Mouse (Mus musculus) erythroblast, embryonic 14.5 days (primary cell): ENCODE results near the gene Btbd2.

Experiments used
- GATA1 ChIP-seq: IDR thresholded peaks from 2 replicates; pipeline ENCODE4 v1.6.1; 2012; ENCODE audit warnings: low read length, inconsistent platforms, mixed read lengths
- TAL1 ChIP-seq: IDR thresholded peaks from 3 replicates; pipeline ENCODE4 v1.6.1; 2012; ENCODE audit warnings: low read length, inconsistent platforms, mixed read lengths

DNA sequence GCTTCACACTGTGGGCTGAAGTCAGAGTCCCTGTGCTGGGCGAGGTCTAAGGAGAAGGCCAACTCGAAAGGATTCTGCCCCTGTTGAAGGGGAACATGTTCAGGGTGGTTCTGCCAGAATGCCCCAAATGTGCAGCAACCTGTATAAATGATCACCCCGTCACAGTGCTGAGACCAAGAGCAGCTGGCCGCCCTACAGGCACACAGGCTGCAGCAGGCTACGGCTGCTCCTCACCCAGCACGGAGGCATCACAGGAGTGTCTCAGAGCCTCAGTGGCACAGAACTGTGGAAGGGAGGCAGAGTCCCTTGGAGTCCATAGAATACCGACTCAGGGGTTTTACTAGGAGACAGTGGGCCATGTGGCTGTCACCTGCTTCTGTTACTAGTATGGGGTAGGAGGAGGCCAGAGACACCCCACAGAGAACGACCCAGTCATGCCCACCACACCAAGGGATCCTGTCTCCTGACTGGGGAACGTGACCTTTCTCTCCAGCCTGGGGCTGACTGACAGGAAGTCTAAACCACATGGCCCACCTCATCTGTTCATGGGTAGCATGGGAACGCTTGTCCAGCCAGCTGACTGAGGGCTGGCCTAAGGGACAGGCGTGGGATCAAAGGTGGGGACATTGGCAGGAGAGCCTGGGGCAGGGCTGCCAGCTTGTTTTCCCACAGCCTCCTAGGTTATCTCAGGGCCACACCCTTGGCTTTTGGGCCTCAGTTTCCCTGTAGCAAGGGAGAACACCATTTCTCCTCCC, 15.2 kb upstream of the Btbd2 start:
- TF ChIP-seq TAL1 (no peak), GATA1 (no peak)
